Mouse (Mus musculus) inflammation-experienced regulatory T-cells, adult 6 months (primary cell): ENCODE measurements around the gene Asf1a. TPM values are rescaled to one million over a fixed set of nuclear protein-coding genes. Genes with fewer than 3 reads are reported as not detected.
"Not testable (repeated sequence)": the region's sequence is repeated elsewhere in the genome, so short reads cannot be mapped to it uniquely, and the experiment has no call there.

Experiments used
- ATAC-seq: one replicate; pipeline ENCODE4 v1.8.0; 2017
- polyA plus RNA-seq, 3 experiments: library from polyadenylated mRNA; unstranded; fragments of 100-300 nt; shearing (Covaris generic); gene quantifications; one replicate each; pipeline ENCODE4 v1.2.1; 2017

Gene Asf1a
- polyA plus RNA-seq, 3 experiments from 2014 or later: 6.5 to 12.8 (median 8.3) TPM

DNA sequence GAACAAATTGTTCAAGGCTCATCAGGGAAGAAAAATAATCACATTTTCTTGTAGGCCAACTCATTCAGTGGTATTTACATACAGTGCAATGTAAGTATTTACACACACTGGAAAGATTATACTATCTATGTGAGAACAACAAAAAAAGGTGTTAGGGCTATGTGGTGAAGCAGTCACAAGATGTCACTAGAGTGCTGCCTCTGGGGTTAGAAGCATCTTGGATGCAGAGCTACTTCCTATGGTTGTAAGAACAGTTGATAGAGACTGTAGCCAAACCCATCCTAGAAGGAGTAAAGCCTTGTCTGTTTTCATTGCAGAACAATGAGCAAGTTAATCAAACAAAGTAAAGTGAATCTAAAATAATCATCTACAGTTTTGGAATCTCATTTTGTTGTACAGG, 45.0 kb downstream of the Asf1a start:
- ATAC-seq: no peak

GRCm38 (mm10) chr10:53650683-53651082, 54.1 kb downstream of the Asf1a start:
- ATAC-seq: peak; percentile 58

DNA sequence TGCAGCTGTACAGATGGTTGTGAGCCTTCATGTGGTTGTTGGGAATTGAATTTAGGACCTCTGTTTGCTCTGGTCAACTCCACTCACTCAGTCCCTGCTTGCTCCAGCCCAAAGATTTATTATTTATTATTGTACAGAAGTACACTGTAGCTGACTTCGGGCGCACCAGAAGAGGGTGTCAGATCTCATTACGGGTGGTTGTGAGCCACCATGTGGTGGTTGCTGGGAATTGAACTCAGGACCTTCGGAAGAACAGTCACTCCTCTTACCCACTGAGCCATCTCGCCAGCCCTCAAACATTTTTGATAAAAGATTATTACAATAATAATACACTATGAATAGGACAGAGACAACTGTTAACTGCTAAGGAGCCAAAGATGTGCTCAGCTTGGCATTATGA, 57.7 kb downstream of the Asf1a start:
- not testable (repeated sequence) for ATAC-seq

Other genes starting within 250 kb of the Asf1a start
- gene Cep85l, start 216.8 kb upstream of the Asf1a start, polyA plus RNA-seq: 1 to 10 TPM; 1.6 to 3.4 (median 2.6) TPM
- gene Mcm9, start 33.7 kb downstream of the Asf1a start, polyA plus RNA-seq: 1 to 10 TPM; 2.4 to 5.9 (median 4.7) TPM
- not detected for gene Fam184a, start 154.4 kb downstream of the Asf1a start, polyA plus RNA-seq